Mouse (Mus musculus) hindbrain, embryonic 15.5 days (tissue): ENCODE measurements at regions not wholly inside any gene's neighbourhood (a gene's known extent, or its start where the extent isn't known, plus 50 kb on each side); places are given as distances from the start of the nearest gene placed in this dataset.

Experiments used
- ATAC-seq: fragments of 200-750 bp; cut with Nextera tagmentation; 2 replicates; pipeline ENCODE4 v1.8.0; 2017; ENCODE audit warnings: low read depth, moderate number of reproducible peaks, moderate TSS enrichment; ENCODE audit not compliant: low FRiP score
- H3K27ac ChIP-seq: fragments of 300-500 bp; sonication (generic); replicated peaks from 2 replicates; pipeline ENCODE4 v1.5.1; 2015; ENCODE audit warnings: mild to moderate bottlenecking, inconsistent platforms
- H3K27me3 ChIP-seq: fragments of 300-500 bp; sonication (generic); 2 replicates; pipeline ENCODE4 v1.6.1; 2015; ENCODE audit warnings: control low read depth, inconsistent platforms
- H3K36me3 ChIP-seq: fragments of 300-500 bp; sonication (generic); 2 replicates; pipeline ENCODE4 v1.6.1; 2015; ENCODE audit warnings: control low read depth, inconsistent platforms
- H3K4me1 ChIP-seq: fragments of 300-500 bp; sonication (generic); replicated peaks from 2 replicates; pipeline ENCODE4 v1.6.1; 2015; ENCODE audit warnings: control low read depth, inconsistent platforms
- H3K4me2 ChIP-seq: fragments of 300-500 bp; sonication (generic); 2 replicates; pipeline ENCODE4 v1.6.1; 2015; ENCODE audit warnings: moderate library complexity, mild to moderate bottlenecking, inconsistent platforms
- H3K4me3 ChIP-seq: fragments of 300-500 bp; sonication (generic); 2 replicates; pipeline ENCODE4 v1.5.1; 2015; ENCODE audit warnings: mild to moderate bottlenecking, inconsistent platforms
- H3K9ac ChIP-seq: fragments of 300-500 bp; sonication (generic); 2 replicates; pipeline ENCODE4 v1.6.1; 2015; ENCODE audit warnings: inconsistent platforms
- H3K9me3 ChIP-seq: fragments of 300-500 bp; sonication (generic); 2 replicates; pipeline ENCODE4 v1.6.1; 2016; ENCODE audit warnings: control low read depth, inconsistent platforms
- WGBS: fragments of 180-500 bp; shearing (Covaris S2); methylation state at CpG from one replicate; pipeline ENCODE4 v1.1.7; 2015; 5-methylcytosine and 5-hydroxymethylcytosine counted together

- H3K4me2 ChIP-seq, result no peak overlapping the region
- WGBS, result 76% methylated on average over 15 of the region's 15 CpGs
- no peak for ATAC-seq
- no peaks in the 10 kb centered on the region for H3K36me3 ChIP-seq
- no peak overlapping the region for H3K4me3 ChIP-seq
- no peak overlapping the region for H3K9ac ChIP-seq
- H3K27ac ChIP-seq, result peak overlapping the region; percentile 20; the same call in 1 of the 2 replicates
- no peaks in the 10 kb centered on the region for H3K27me3 ChIP-seq
- H3K4me1 ChIP-seq, result no peaks in the 10 kb centered on the region; the same call in 1 of the 2 replicates
- no peaks in the 10 kb centered on the region for H3K9me3 ChIP-seq
Observed at GRCm38 (mm10) chr9:116253546-116253945, 78.4 kb upstream of the Tgfbr2 start.

DNA sequence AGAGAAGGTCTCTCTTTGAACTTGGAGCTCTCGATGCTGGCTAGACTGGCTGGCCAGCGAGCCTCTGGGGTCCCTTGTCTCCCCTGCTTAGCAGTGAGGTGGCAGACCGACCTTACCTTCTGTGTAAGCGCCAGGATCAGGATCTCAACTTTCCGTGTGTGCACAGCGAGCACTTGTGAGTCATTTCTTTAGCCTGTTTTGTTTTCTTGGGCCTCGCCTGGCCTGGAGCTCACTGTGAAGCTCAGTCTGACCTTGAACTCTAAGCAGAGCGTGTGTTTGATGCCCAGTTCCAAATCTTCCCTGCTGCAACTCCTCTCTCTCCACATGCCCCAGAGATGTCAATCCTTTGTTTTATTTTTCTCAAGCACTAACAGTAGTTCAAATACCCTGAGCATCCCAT lies 77.6 kb upstream of the Tgfbr2 start:
- no peaks in the 10 kb centered on the region; the same call in 1 of the 2 replicates for H3K4me1 ChIP-seq
- H3K27me3 ChIP-seq, result no peaks in the 10 kb centered on the region
- H3K4me3 ChIP-seq, result no peak overlapping the region
- ATAC-seq, result no peak
- H3K9ac ChIP-seq, result no peak overlapping the region
- peak overlapping the region; percentile 36 for H3K27ac ChIP-seq
- H3K4me2 ChIP-seq, result no peak overlapping the region
- H3K36me3 ChIP-seq, result no peaks in the 10 kb centered on the region
- H3K9me3 ChIP-seq, result no peaks in the 10 kb centered on the region
- 76% methylated on average over 8 of the region's 8 CpGs for WGBS

- Histone ChIP-seq H3K9ac (no peak overlapping the region), H3K4me2 (no peak overlapping the region), H3K36me3 (no peaks in the 10 kb centered on the region), H3K27ac (no peak overlapping the region), H3K9me3 (no peaks in the 10 kb centered on the region), H3K4me3 (no peak overlapping the region), H3K27me3 (no peaks in the 10 kb centered on the region), H3K4me1 (no peaks in the 10 kb centered on the region; the same call in 1 of the 2 replicates)
- ATAC-seq, result no peak
- 87% methylated on average over 2 of the region's 2 CpGs for WGBS
Observed at GRCm38 (mm10) chr9:116249791-116250190, 74.6 kb upstream of the Tgfbr2 start.

DNA sequence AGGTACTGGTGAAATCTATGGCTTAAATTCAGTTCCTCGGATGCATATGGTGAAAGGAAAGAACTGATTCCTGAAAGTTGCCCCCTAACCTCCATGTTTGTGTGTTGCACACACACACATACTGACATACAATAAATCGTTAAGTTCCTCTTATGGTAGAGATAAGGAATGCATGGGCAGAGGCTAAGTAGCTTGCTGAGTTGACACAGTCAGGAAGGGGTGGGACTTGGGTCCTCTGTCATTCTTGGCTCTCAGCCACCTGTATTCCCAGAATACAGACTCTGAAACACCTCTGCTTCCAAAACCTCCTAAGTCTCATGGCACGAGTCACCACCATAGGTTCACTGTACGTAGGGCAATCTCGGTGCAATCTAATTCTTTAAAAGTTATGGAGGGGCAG lies 70.0 kb upstream of the Tgfbr2 start:
- Histone ChIP-seq H3K9ac (no peak overlapping the region), H3K27me3 (no peaks in the 10 kb centered on the region), H3K36me3 (no peaks in the 10 kb centered on the region), H3K9me3 (no peaks in the 10 kb centered on the region), H3K4me3 (no peak overlapping the region), H3K4me2 (no peak overlapping the region), H3K4me1 (no peaks in the 10 kb centered on the region), H3K27ac (no peak overlapping the region)
- no peak for ATAC-seq
- 91% methylated on average over 5 of the region's 5 CpGs for WGBS

- no peaks in the 10 kb centered on the region for H3K27me3 ChIP-seq
- no peak overlapping the region for H3K9ac ChIP-seq
- WGBS, result 91% methylated on average over 1 of the region's 1 CpGs
- H3K4me2 ChIP-seq, result no peak overlapping the region
- H3K27ac ChIP-seq, result no peak overlapping the region
- no peaks in the 10 kb centered on the region for H3K4me1 ChIP-seq
- no peak for ATAC-seq
- no peaks in the 10 kb centered on the region for H3K9me3 ChIP-seq
- no peak overlapping the region for H3K4me3 ChIP-seq
- H3K36me3 ChIP-seq, result no peaks in the 10 kb centered on the region
Observed at GRCm38 (mm10) chr9:116244619-116244899, 69.4 kb upstream of the Tgfbr2 start.

GRCm38 (mm10) chr9:116243775-116244618 lies 68.8 kb upstream of the Tgfbr2 start:
- Histone ChIP-seq H3K4me3 (no peak overlapping the region), H3K9me3 (no peaks in the 10 kb centered on the region), H3K27me3 (no peaks in the 10 kb centered on the region), H3K4me2 (no peak overlapping the region), H3K4me1 (no peaks in the 10 kb centered on the region), H3K27ac (no peak overlapping the region), H3K9ac (no peak overlapping the region), H3K36me3 (no peaks in the 10 kb centered on the region)
- ATAC-seq, result no peak
- 85% methylated on average over 8 of the region's 8 CpGs for WGBS

DNA sequence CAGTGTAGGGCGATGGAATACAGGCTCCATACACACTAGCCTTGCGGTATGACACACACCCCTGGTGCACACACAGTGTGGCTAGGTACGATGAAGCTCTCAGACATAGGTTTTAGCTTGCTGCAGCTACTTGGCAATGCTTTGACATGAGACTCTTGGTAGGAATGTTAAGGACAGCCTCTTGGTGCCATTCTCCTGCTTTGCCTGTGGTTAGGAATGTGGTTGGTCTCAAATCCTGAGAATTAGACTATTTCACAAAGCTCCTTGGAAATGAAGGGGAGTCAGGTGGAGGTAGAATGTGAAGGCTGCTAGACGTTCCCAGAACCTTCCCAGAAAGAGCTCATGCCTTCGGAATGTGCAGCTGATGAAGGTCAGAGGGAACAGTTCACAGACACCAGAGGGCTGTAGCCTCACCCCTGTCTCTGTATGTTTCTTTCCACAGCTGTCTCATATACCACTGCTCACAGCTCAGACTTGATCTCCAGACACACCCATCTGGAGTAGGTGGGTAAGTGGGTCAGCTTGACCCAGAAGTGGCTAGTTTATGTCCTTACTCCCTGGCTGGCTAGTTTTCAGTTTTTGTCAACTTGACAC lies 66.9 kb upstream of the Tgfbr2 start:
- H3K4me2 ChIP-seq, result no peak overlapping the region
- no peak overlapping the region for H3K4me3 ChIP-seq
- H3K27ac ChIP-seq, result no peak overlapping the region
- no peaks in the 10 kb centered on the region for H3K9me3 ChIP-seq
- no peak for ATAC-seq
- WGBS, result 88% methylated on average over 5 of the region's 5 CpGs
- H3K27me3 ChIP-seq, result no peaks in the 10 kb centered on the region
- no peak overlapping the region for H3K9ac ChIP-seq
- H3K36me3 ChIP-seq, result no peaks in the 10 kb centered on the region
- no peaks in the 10 kb centered on the region for H3K4me1 ChIP-seq

- Histone ChIP-seq H3K4me3 (no peak overlapping the region), H3K36me3 (no peaks in the 10 kb centered on the region), H3K4me1 (no peaks in the 10 kb centered on the region), H3K4me2 (no peak overlapping the region), H3K9ac (no peak overlapping the region), H3K27ac (no peak overlapping the region), H3K27me3 (no peaks in the 10 kb centered on the region), H3K9me3 (no peaks in the 10 kb centered on the region)
- WGBS, result 91% methylated on average over 10 of the region's 10 CpGs
- ATAC-seq, result no peak
Observed at GRCm38 (mm10) chr9:116241290-116241689, 66.1 kb upstream of the Tgfbr2 start.

GRCm38 (mm10) chr9:116236836-116237235 lies 61.7 kb upstream of the Tgfbr2 start:
- no peak for ATAC-seq
- Histone ChIP-seq H3K9me3 (no peaks in the 10 kb centered on the region), H3K27ac (no peak overlapping the region), H3K4me3 (no peak overlapping the region), H3K27me3 (no peaks in the 10 kb centered on the region), H3K4me2 (no peak overlapping the region), H3K9ac (no peak overlapping the region), H3K36me3 (no peaks in the 10 kb centered on the region), H3K4me1 (no peaks in the 10 kb centered on the region)

DNA sequence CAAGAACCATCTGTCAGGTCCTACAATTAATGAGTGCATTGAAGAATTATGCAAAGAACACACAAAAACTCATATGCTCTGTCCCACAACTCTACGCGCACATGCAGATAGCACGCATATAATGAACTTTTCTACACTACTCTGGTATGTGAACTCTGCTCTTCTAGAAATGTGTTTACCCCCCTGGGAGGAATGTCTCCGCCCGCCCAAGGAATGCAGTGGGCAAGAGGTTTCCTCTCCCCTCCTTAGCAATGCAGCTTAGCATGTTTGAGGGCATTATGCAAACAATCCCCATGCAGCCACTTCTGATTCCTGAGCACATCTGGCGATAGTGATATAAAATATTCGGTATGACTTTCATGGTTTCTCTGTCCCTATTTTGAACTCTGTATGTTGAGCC lies 59.0 kb upstream of the Tgfbr2 start:
- ATAC-seq, result no peak
- no peaks in the 10 kb centered on the region for H3K36me3 ChIP-seq

GRCm38 (mm10) chr9:116232386-116232785 lies 57.2 kb upstream of the Tgfbr2 start:
- no peaks in the 10 kb centered on the region for H3K9me3 ChIP-seq
- no peaks in the 10 kb centered on the region for H3K27me3 ChIP-seq
- no peak overlapping the region for H3K9ac ChIP-seq
- WGBS, result 70% methylated on average over 10 of the region's 10 CpGs
- no peak overlapping the region for H3K4me2 ChIP-seq
- H3K4me3 ChIP-seq, result no peak overlapping the region
- H3K4me1 ChIP-seq, result peaks cover 14% of the 10 kb centered on the region
- H3K36me3 ChIP-seq, result no peaks in the 10 kb centered on the region
- 0 out of 2 replicates have a peak overlapping the region, but pooled peaks have one; percentile 2 for H3K27ac ChIP-seq
- ATAC-seq, result 0 out of 2 replicates have a peak, but pooled peaks have one; percentile 56

More for the DNA sequence above, 59.0 kb upstream of the Tgfbr2 start:
- 85% methylated on average over 7 of the region's 7 CpGs for WGBS
- Histone ChIP-seq H3K4me3 (no peak overlapping the region), H3K9me3 (no peaks in the 10 kb centered on the region), H3K9ac (no peak overlapping the region), H3K27ac (no peak overlapping the region), H3K4me1 (peaks cover 14% of the 10 kb centered on the region), H3K27me3 (no peaks in the 10 kb centered on the region), H3K4me2 (no peak overlapping the region)

GRCm38 (mm10) chr9:116231351-116232311 lies 56.5 kb upstream of the Tgfbr2 start:
- Histone ChIP-seq H3K36me3 (no peaks in the 10 kb centered on the region), H3K4me1 (peaks cover 14% of the 10 kb centered on the region), H3K9ac (no peak overlapping the region), H3K27me3 (no peaks in the 10 kb centered on the region), H3K9me3 (no peaks in the 10 kb centered on the region), H3K4me3 (no peak overlapping the region), H3K27ac (0 out of 2 replicates have a peak overlapping the region, but pooled peaks have one; percentile 4), H3K4me2 (no peak overlapping the region)
- ATAC-seq, result no peak
- WGBS, result 76% methylated on average over 16 of the region's 16 CpGs
